Mouse (Mus musculus): ENCODE results near the gene Emilin3. TPM values are rescaled to one million over a fixed set of nuclear protein-coding genes. Genes with fewer than 3 reads are reported as not detected.
"Not testable (repeated sequence)": the region's sequence is repeated elsewhere in the genome, so short reads cannot be mapped to it uniquely, and the experiment has no call there.

Gene Emilin3
- 0.38 and 0.53 TPM in 2 replicates for polyA plus RNA-seq (2015; fragmentation: Nextera tagmentation; extraction: Ambion mirVana)

DNA sequence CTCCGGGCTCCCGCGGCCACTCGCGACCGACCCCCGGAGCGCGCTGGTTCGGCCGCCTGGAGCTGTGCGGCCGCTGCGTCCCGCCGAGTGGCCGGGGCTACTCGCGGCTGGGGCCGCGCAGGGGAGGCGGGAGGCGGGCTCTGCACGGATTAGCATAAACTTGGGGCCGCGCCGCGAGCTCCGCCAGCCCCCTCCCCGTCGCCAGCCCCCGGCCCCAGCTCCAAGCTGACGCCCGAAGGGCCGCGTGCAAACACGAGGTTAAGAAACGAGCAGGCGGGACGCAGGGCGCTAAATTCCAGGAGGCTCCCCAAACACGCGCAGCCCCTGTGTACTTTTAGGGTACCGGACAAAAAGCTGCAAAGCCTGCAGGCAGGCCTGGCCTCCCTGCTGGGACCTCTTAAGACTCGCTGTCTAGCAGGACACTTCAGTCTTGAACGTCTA, at the start of gene Emilin3:
Emilin3 (minus strand) TSS at position 98 of the 441 bp plus-strand sequence.
- 3% methylated on average over 46 of the region's 46 CpGs for WGBS (ENCODE audit: insufficient replicate concordance)
- peak within 1 kb of the TSS; percentile 9; the same call in 1 of the 2 replicates for H3K9ac ChIP-seq
- 0 out of 2 replicates have a peak, but pooled peaks cover 6% of the 10 kb centered on the region for H3K4me1 ChIP-seq (replicated peaks)
- H3K9me3 ChIP-seq (replicated peaks): no peaks in the 10 kb centered on the region
- H3K27ac ChIP-seq: no peak within 1 kb of the TSS
- peaks cover 62% of the 10 kb centered on the region for H3K27me3 ChIP-seq
- H3K4me2 ChIP-seq: peak within 1 kb of the TSS; percentile 60
- no peaks in the 10 kb centered on the region for H3K36me3 ChIP-seq
- DNase-seq (no peak), ATAC-seq (ENCODE audit: low read depth) (no peak)
- H3K4me3 ChIP-seq (replicated peaks): peak within 1 kb of the TSS; percentile 40

DNA sequence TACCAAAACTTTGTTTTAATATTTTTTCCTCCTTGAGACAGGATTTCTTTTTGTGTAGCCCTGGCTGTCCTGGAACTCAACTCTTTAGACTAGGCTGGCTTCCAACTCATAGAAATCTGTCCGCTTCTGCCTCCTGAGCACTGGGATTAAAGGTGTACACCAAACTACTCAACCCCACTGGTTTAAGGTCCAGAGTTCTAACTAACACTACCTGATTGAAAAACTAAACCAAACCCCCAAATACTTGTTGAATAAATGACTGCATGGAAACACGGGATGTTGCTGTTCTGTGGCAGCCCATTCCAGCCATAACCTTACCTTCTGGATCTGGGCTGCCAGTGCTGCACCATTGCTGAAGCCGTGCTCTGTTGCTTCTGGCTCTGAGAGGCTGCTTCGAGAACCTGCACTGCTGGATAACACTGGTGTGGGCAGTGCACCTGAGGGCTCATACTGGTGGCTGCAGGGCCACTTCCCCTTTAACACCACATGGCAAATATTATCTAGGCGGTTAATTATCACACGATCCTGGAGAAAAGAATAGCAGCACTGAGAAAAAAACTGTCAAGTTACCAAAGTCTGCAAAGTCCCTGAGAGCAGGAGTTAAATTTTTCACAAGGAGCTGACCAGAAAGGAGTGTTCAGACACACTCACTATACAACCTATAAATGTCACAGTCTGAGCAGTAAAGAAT, 49.0 kb upstream of the Emilin3 start:
- no peak for ATAC-seq (ENCODE audit: low read depth)
- Histone ChIP-seq H3K4me1 (replicated peaks) (no peaks in the 10 kb centered on the region), H3K27me3 (no peaks in the 10 kb centered on the region), H3K9me3 (replicated peaks) (no peaks in the 10 kb centered on the region), H3K9ac (no peak overlapping the region), H3K27ac (no peak overlapping the region), H3K4me3 (replicated peaks) (no peak overlapping the region), H3K36me3 (peaks cover 42% of the 10 kb centered on the region), H3K4me2 (no peak overlapping the region)
- WGBS (ENCODE audit: insufficient replicate concordance): 58% methylated on average over 6 of the region's 6 CpGs
- no peak for DNase-seq

DNA sequence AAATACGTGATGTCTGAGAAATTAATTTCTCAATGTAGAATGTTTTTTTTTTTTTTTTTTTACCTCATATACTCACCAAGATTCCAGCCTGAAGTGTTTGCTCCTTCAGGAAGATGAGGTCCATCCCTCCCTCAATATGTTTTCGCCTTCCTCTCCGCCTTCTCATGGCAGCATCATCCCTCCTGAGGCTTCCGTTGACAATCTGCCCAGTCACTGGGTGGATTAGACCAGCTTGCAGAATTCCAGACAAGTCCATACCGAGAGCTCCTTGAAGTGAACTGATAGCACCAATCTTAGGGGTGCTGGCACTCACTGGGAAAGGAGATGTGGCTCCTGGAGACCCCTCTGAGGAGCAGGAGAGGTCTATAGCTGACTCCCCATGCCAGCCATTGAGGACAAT, 47.8 kb upstream of the Emilin3 start:
- WGBS (ENCODE audit: insufficient replicate concordance): 73% methylated on average over 5 of the region's 5 CpGs
- Histone ChIP-seq H3K4me2 (no peak overlapping the region), H3K27me3 (no peaks in the 10 kb centered on the region), H3K9me3 (replicated peaks) (no peaks in the 10 kb centered on the region), H3K4me3 (replicated peaks) (no peak overlapping the region), H3K4me1 (replicated peaks) (no peaks in the 10 kb centered on the region), H3K36me3 (peaks cover 42% of the 10 kb centered on the region), H3K9ac (no peak overlapping the region), H3K27ac (no peak overlapping the region)
- DNase-seq: no peak
- ATAC-seq (ENCODE audit: low read depth): no peak

DNA sequence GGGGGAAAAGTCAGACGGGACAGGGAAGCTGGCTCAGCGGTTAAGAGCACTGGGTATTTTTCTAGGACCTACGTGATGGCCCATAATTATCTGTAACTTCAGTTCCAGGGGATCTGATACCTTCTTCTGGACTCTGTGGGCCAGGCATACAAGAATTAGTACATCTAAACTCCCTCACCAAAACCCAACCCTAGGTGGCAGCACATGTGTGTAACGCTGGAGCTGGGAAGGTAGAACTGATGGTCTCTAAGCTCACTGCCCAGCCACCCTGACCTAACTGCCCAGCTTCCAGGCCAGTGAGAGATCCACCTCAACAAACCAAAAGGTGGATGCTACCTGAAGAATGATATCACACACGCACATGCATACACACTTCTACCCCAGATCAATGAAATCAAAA, 46.6 kb upstream of the Emilin3 start:
- Histone ChIP-seq H3K27me3 (no peaks in the 10 kb centered on the region), H3K4me1 (replicated peaks) (no peaks in the 10 kb centered on the region), H3K9me3 (replicated peaks) (no peaks in the 10 kb centered on the region), H3K4me2 (no peak overlapping the region), H3K27ac (no peak overlapping the region), H3K4me3 (replicated peaks) (no peak overlapping the region), H3K36me3 (peaks cover 40% of the 10 kb centered on the region), H3K9ac (no peak overlapping the region)
- ATAC-seq (ENCODE audit: low read depth) (no peak), DNase-seq (no peak)
- 76% methylated on average over 5 of the region's 5 CpGs for WGBS (ENCODE audit: insufficient replicate concordance)

DNA sequence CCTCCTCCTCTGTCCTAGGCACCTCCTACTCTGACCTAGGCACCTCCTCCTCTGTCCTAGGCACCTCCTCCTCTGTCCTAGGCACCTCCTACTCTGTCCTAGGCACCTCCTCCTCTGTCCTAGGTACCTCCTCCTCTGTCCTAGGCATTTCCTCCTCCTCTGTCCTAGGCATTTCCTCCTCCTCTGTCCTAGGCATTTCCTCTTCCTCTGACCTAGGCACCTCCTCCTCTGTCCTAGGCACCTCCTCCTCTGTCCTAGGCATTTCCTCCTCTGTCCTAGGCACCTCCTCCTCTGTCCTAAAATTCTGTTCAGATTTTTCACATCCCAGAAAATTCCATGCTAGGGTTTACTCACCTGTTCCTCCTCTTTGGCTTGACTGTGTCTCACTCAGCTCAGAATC, 45.7 kb upstream of the Emilin3 start:
- not testable (repeated sequence) for ATAC-seq (ENCODE audit: low read depth); H3K4me2 ChIP-seq; H3K27me3 ChIP-seq

DNA sequence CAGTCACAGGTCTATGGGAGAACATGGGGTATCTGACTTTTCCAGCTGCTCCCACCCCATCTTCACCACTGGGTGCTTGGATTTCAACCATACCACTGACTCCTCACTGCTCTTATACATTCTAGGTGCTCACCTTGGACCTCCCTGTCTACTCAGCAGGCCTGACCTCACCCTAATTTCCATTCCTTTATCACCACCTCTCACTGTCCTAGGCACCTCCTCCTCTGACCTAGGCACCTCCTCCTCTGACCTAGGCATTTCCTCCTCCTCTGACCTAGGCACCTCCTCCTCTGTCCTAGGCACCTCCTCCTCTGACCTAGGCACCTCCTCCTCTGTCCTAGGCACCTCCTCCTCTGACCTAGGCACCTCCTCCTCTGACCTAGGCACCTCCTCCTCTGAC, 45.2 kb upstream of the Emilin3 start:
- not testable (repeated sequence) for H3K27me3 ChIP-seq; H3K9me3 ChIP-seq (replicated peaks); H3K27ac ChIP-seq; ATAC-seq (ENCODE audit: low read depth); H3K9ac ChIP-seq; DNase-seq; H3K4me1 ChIP-seq (replicated peaks); H3K4me3 ChIP-seq (replicated peaks); H3K4me2 ChIP-seq
- H3K36me3 ChIP-seq: peaks cover 46% of the 10 kb centered on the region

More for the DNA sequence above, 45.7 kb upstream of the Emilin3 start:
- H3K9ac ChIP-seq; H3K4me3 ChIP-seq (replicated peaks); H3K9me3 ChIP-seq (replicated peaks); DNase-seq; H3K27ac ChIP-seq; H3K4me1 ChIP-seq (replicated peaks): not testable (repeated sequence)
- H3K36me3 ChIP-seq: peaks cover 44% of the 10 kb centered on the region

DNA sequence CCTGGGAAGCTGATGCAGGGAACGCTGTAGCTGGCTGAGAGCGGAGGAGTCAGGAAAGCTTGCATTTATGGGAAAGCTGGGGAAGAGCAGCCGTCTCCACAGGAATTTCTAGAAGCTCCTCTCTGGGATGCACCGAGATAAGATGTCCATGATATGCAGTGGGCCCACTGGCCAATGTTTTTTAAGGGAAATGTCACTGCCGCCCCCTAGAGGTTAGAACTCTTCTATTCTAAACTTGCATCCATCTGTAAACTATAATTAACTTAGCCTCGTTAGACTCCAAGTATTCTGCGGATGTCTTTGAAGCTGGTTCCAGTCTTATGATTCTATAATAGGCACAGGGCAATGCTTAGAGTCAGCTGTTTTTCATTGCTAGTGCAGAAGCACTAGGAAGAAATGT, 43.2 kb upstream of the Emilin3 start:
- peaks cover 45% of the 10 kb centered on the region for H3K36me3 ChIP-seq
- no peak overlapping the region for H3K9ac ChIP-seq
- ATAC-seq (ENCODE audit: low read depth) (no peak), DNase-seq (no peak)
- no peak overlapping the region for H3K4me3 ChIP-seq (replicated peaks)
- H3K27ac ChIP-seq: no peak overlapping the region
- H3K4me2 ChIP-seq: no peak overlapping the region
- H3K9me3 ChIP-seq (replicated peaks): no peaks in the 10 kb centered on the region
- 70% methylated on average over 7 of the region's 7 CpGs for WGBS (ENCODE audit: insufficient replicate concordance)
- H3K27me3 ChIP-seq: no peaks in the 10 kb centered on the region
- H3K4me1 ChIP-seq (replicated peaks): no peaks in the 10 kb centered on the region

DNA sequence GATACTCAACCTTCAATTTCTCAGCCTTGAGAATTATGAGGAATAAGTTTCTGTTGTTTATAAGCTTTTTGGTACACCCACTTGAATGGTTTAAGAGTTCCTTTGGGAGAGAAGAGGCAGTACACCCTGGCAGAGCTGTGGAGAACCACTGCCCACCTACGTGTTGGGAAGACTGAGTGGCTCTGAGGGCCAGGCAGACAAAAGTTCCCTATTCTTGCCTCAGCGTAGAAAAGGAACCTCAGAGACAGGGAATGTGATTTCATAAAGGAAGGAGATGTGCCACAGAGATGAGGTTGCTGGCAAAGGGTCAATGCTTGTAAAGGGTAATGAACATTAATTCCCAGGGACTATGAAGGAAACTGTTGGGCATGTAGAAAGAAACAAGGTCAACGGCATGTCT, 42.4 kb upstream of the Emilin3 start:
- ATAC-seq (ENCODE audit: low read depth) (no peak), DNase-seq (no peak)
- no peaks in the 10 kb centered on the region for H3K4me1 ChIP-seq (replicated peaks)
- no peak overlapping the region for H3K27ac ChIP-seq
- no peaks in the 10 kb centered on the region for H3K9me3 ChIP-seq (replicated peaks)
- H3K9ac ChIP-seq: no peak overlapping the region
- no peaks in the 10 kb centered on the region for H3K27me3 ChIP-seq
- H3K4me3 ChIP-seq (replicated peaks): no peak overlapping the region
- H3K36me3 ChIP-seq: peaks cover 48% of the 10 kb centered on the region
- WGBS (ENCODE audit: insufficient replicate concordance): 80% methylated on average over 3 of the region's 3 CpGs
- no peak overlapping the region for H3K4me2 ChIP-seq

DNA sequence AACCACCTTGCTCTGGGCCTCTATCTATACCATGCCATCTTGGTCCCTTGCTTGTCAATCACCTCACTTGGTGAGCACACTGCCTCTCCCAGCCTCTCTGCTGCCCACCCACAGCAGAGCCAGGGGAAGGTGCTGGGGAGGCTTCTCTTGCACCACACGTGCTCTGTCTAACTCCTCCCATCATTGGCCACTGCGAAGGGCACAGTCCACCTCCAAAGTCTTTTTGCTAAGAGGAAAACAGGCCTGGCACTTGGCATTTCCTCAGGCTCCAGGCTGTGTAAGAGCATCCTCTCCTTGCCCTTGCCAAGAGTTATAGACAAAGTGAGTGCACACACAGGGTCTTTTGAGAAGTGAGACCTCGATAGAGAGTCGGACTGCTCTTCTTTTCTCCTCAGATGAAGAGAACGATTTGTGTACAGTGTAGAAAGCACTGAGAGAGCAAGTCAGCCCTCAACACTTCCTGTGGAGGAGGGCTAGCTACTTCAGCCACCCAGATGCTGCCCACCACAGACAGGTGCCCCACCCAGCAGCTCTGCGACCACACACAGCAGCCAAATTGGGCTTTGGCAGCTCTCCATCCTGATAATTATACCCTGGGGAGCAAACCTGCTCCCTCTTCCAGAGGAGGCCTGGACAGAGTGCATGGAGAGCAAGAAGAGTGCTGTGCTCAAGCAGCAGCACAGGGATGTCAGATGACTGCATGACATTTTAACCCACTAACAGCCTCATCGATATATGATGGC, 41.2 kb upstream of the Emilin3 start:
- Histone ChIP-seq H3K27ac (no peak overlapping the region), H3K4me2 (no peak overlapping the region), H3K9ac (no peak overlapping the region), H3K9me3 (replicated peaks) (no peaks in the 10 kb centered on the region), H3K27me3 (no peaks in the 10 kb centered on the region), H3K4me1 (replicated peaks) (no peaks in the 10 kb centered on the region), H3K36me3 (peaks cover 58% of the 10 kb centered on the region), H3K4me3 (replicated peaks) (no peak overlapping the region)
- 75% methylated on average over 7 of the region's 7 CpGs for WGBS (ENCODE audit: insufficient replicate concordance)
- DNase-seq: no peak
- no peak for ATAC-seq (ENCODE audit: low read depth)

DNA sequence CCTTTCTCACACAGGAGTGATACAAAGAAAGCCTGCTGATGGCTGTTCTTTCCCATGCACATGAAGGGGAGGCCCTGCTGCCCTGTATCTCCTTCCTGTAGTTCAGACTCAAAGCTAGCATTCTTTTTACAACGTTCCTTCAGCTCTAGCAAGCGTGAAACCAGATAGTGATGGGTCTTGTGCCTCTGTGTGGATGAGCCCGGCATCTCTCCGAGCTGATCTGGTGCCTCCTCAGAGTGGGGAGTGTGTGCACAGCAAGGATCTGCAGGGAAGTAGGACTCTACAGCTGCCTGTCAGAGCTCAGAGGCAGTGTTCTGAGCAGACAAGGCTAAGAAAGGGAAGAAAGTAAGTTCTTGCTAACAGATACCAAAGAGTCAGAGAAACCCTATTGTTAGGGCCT, 39.5 kb upstream of the Emilin3 start:
- peaks cover 55% of the 10 kb centered on the region for H3K36me3 ChIP-seq
- 73% methylated on average over 4 of the region's 4 CpGs for WGBS (ENCODE audit: insufficient replicate concordance)
- no peak overlapping the region for H3K9ac ChIP-seq
- H3K4me3 ChIP-seq (replicated peaks): no peak overlapping the region
- DNase-seq (no peak), ATAC-seq (ENCODE audit: low read depth) (no peak)
- no peaks in the 10 kb centered on the region for H3K9me3 ChIP-seq (replicated peaks)
- H3K27ac ChIP-seq: no peak overlapping the region
- H3K27me3 ChIP-seq: no peaks in the 10 kb centered on the region
- no peak overlapping the region for H3K4me2 ChIP-seq
- H3K4me1 ChIP-seq (replicated peaks): no peaks in the 10 kb centered on the region

DNA sequence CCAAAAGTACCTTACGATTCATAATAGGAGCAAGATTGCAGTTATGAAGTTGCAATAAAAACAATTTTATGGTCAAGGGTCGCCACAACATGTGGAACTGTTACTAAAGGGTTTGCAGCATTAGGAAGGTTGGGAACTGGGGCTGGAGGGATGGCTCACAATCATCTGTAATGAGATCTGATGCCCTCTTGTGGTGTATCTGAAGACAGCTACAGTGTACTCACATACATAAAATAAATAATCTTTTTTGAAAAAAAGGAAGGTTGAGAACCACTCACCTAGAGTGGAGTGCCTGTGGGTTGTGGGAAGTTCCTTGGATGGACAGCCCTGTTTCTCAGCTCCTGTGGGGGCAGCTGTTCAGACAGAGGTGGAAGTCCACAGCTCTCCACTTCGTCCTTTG, 30.3 kb upstream of the Emilin3 start:
- Histone ChIP-seq H3K4me3 (replicated peaks) (no peak overlapping the region), H3K9ac (no peak overlapping the region), H3K27me3 (no peaks in the 10 kb centered on the region), H3K4me1 (replicated peaks) (no peaks in the 10 kb centered on the region), H3K4me2 (no peak overlapping the region), H3K9me3 (replicated peaks) (no peaks in the 10 kb centered on the region), H3K27ac (no peak overlapping the region), H3K36me3 (no peaks in the 10 kb centered on the region)
- DNase-seq: no peak
- no peak for ATAC-seq (ENCODE audit: low read depth)
- 54% methylated on average over 3 of the region's 3 CpGs for WGBS (ENCODE audit: insufficient replicate concordance)

Data from liver, embryonic 13.5 days (tissue).